Mouse (Mus musculus): ENCODE measurements at regions not wholly inside any gene's neighbourhood (a gene's known extent, or its start where the extent isn't known, plus 50 kb on each side); places are given as distances from the start of the nearest gene placed in this dataset.

- Histone ChIP-seq H3K9me3 (ENCODE audit: control insufficient read depth, low read length) (no peaks in the 10 kb centered on the region), H3K36me3 (ENCODE audit: control insufficient read depth, insufficient read depth, low read length) (no peaks in the 10 kb centered on the region), H3K4me3 (ENCODE audit: low read depth, low read length) (no peak overlapping the region), H3K9ac (ENCODE audit: low read depth, low read length) (no peak overlapping the region), H3K27ac (ENCODE audit: low read depth, low read length) (no peak overlapping the region), H3K4me1 (replicated peaks; ENCODE audit: control insufficient read depth, insufficient read depth, low read length) (no peaks in the 10 kb centered on the region), H3K27me3 (ENCODE audit: control insufficient read depth, insufficient read depth, low read length) (no peaks in the 10 kb centered on the region), H3K4me2 (replicated peaks; ENCODE audit: low read depth, low read length) (no peak overlapping the region)
- ATAC-seq (ENCODE audit: low FRiP score) (no peak), DNase-seq (ENCODE audit: low spot score) (no peak)
- WGBS = 76% methylated on average over 6 of the region's 6 CpGs
These were observed 119.9 kb downstream of the Gm11011 start for GRCm38 (mm10) chr2:169467621-169468020.

GRCm38 (mm10) chr2:169464106-169464505 is 123.4 kb downstream of the Gm11011 start:
- ATAC-seq (ENCODE audit: low FRiP score) = no peak
- no peaks in the 10 kb centered on the region for H3K9me3 ChIP-seq (ENCODE audit: control insufficient read depth, low read length)
- 88% methylated on average over 5 of the region's 5 CpGs for WGBS

GRCm38 (mm10) chr2:169461491-169462039 is 126.0 kb downstream of the Gm11011 start:
- Histone ChIP-seq H3K4me2 (replicated peaks; ENCODE audit: low read depth, low read length) (no peak overlapping the region), H3K4me3 (ENCODE audit: low read depth, low read length) (no peak overlapping the region), H3K9me3 (ENCODE audit: control insufficient read depth, low read length) (no peaks in the 10 kb centered on the region), H3K36me3 (ENCODE audit: control insufficient read depth, insufficient read depth, low read length) (no peaks in the 10 kb centered on the region), H3K27ac (ENCODE audit: low read depth, low read length) (no peak overlapping the region), H3K27me3 (ENCODE audit: control insufficient read depth, insufficient read depth, low read length) (no peaks in the 10 kb centered on the region), H3K9ac (ENCODE audit: low read depth, low read length) (no peak overlapping the region), H3K4me1 (replicated peaks; ENCODE audit: control insufficient read depth, insufficient read depth, low read length) (no peaks in the 10 kb centered on the region)
- no peak for ATAC-seq (ENCODE audit: low FRiP score)
- DNase-seq (ENCODE audit: low spot score) = no peak
- 73% methylated on average over 12 of the region's 12 CpGs for WGBS

More at GRCm38 (mm10) chr2:169464106-169464505, 123.4 kb downstream of the Gm11011 start:
- DNase-seq (ENCODE audit: low spot score) = no peak
- no peak overlapping the region for H3K4me3 ChIP-seq (ENCODE audit: low read depth, low read length)
- H3K4me1 ChIP-seq (replicated peaks; ENCODE audit: control insufficient read depth, insufficient read depth, low read length) = no peaks in the 10 kb centered on the region
- H3K4me2 ChIP-seq (replicated peaks; ENCODE audit: low read depth, low read length) = no peak overlapping the region
- H3K27me3 ChIP-seq (ENCODE audit: control insufficient read depth, insufficient read depth, low read length) = no peaks in the 10 kb centered on the region
- H3K27ac ChIP-seq (ENCODE audit: low read depth, low read length) = no peak overlapping the region
- H3K36me3 ChIP-seq (ENCODE audit: control insufficient read depth, insufficient read depth, low read length) = no peaks in the 10 kb centered on the region
- no peak overlapping the region for H3K9ac ChIP-seq (ENCODE audit: low read depth, low read length)

GRCm38 (mm10) chr2:169452956-169453355 is 134.6 kb downstream of the Gm11011 start:
- no peaks in the 10 kb centered on the region for H3K27me3 ChIP-seq (ENCODE audit: control insufficient read depth, insufficient read depth, low read length)
- no peak overlapping the region for H3K9ac ChIP-seq (ENCODE audit: low read depth, low read length)
- no peaks in the 10 kb centered on the region for H3K36me3 ChIP-seq (ENCODE audit: control insufficient read depth, insufficient read depth, low read length)
- no peak overlapping the region for H3K4me3 ChIP-seq (ENCODE audit: low read depth, low read length)
- H3K4me2 ChIP-seq (replicated peaks; ENCODE audit: low read depth, low read length) = no peak overlapping the region
- no peak for DNase-seq (ENCODE audit: low spot score)
- no peaks in the 10 kb centered on the region for H3K9me3 ChIP-seq (ENCODE audit: control insufficient read depth, low read length)
- ATAC-seq (ENCODE audit: low FRiP score) = no peak
- H3K27ac ChIP-seq (ENCODE audit: low read depth, low read length) = no peak overlapping the region
- H3K4me1 ChIP-seq (replicated peaks; ENCODE audit: control insufficient read depth, insufficient read depth, low read length) = no peaks in the 10 kb centered on the region
- 92% methylated on average over 8 of the region's 8 CpGs for WGBS

- Histone ChIP-seq H3K4me1 (replicated peaks; ENCODE audit: control insufficient read depth, insufficient read depth, low read length) (no peaks in the 10 kb centered on the region), H3K27ac (ENCODE audit: low read depth, low read length) (no peak overlapping the region), H3K36me3 (ENCODE audit: control insufficient read depth, insufficient read depth, low read length) (no peaks in the 10 kb centered on the region), H3K9me3 (ENCODE audit: control insufficient read depth, low read length) (no peaks in the 10 kb centered on the region), H3K4me2 (replicated peaks; ENCODE audit: low read depth, low read length) (no peak overlapping the region), H3K9ac (ENCODE audit: low read depth, low read length) (no peak overlapping the region), H3K4me3 (ENCODE audit: low read depth, low read length) (no peak overlapping the region), H3K27me3 (ENCODE audit: control insufficient read depth, insufficient read depth, low read length) (no peaks in the 10 kb centered on the region)
- 89% methylated on average over 6 of the region's 6 CpGs for WGBS
- ATAC-seq (ENCODE audit: low FRiP score) = no peak
- DNase-seq (ENCODE audit: low spot score) = no peak
These were observed 136.7 kb downstream of the Gm11011 start for GRCm38 (mm10) chr2:169450801-169451200.

- Histone ChIP-seq H3K27ac (ENCODE audit: low read depth, low read length) (no peak overlapping the region), H3K36me3 (ENCODE audit: control insufficient read depth, insufficient read depth, low read length) (no peaks in the 10 kb centered on the region), H3K4me2 (replicated peaks; ENCODE audit: low read depth, low read length) (no peak overlapping the region), H3K4me3 (ENCODE audit: low read depth, low read length) (no peak overlapping the region), H3K9me3 (ENCODE audit: control insufficient read depth, low read length) (no peaks in the 10 kb centered on the region), H3K4me1 (replicated peaks; ENCODE audit: control insufficient read depth, insufficient read depth, low read length) (no peaks in the 10 kb centered on the region), H3K9ac (ENCODE audit: low read depth, low read length) (no peak overlapping the region), H3K27me3 (ENCODE audit: control insufficient read depth, insufficient read depth, low read length) (no peaks in the 10 kb centered on the region)
- no peak for DNase-seq (ENCODE audit: low spot score)
- WGBS = 79% methylated on average over 6 of the region's 6 CpGs
- no peak for ATAC-seq (ENCODE audit: low FRiP score)
These were observed 139.9 kb downstream of the Gm11011 start for GRCm38 (mm10) chr2:169447495-169448280.

GRCm38 (mm10) chr2:169445877-169446276 is 141.7 kb downstream of the Gm11011 start:
- no peak overlapping the region for H3K27ac ChIP-seq (ENCODE audit: low read depth, low read length)
- H3K9me3 ChIP-seq (ENCODE audit: control insufficient read depth, low read length) = no peaks in the 10 kb centered on the region
- no peaks in the 10 kb centered on the region for H3K27me3 ChIP-seq (ENCODE audit: control insufficient read depth, insufficient read depth, low read length)
- DNase-seq (ENCODE audit: low spot score) (no peak), ATAC-seq (ENCODE audit: low FRiP score) (no peak)
- 81% methylated on average over 5 of the region's 5 CpGs for WGBS
- H3K36me3 ChIP-seq (ENCODE audit: control insufficient read depth, insufficient read depth, low read length) = no peaks in the 10 kb centered on the region
- H3K4me1 ChIP-seq (replicated peaks; ENCODE audit: control insufficient read depth, insufficient read depth, low read length) = no peaks in the 10 kb centered on the region
- no peak overlapping the region for H3K4me2 ChIP-seq (replicated peaks; ENCODE audit: low read depth, low read length)
- H3K9ac ChIP-seq (ENCODE audit: low read depth, low read length) = no peak overlapping the region
- no peak overlapping the region for H3K4me3 ChIP-seq (ENCODE audit: low read depth, low read length)

GRCm38 (mm10) chr2:169445371-169445770 is 142.2 kb downstream of the Gm11011 start:
- Histone ChIP-seq H3K27ac (ENCODE audit: low read depth, low read length) (no peak overlapping the region), H3K4me1 (replicated peaks; ENCODE audit: control insufficient read depth, insufficient read depth, low read length) (no peaks in the 10 kb centered on the region), H3K4me3 (ENCODE audit: low read depth, low read length) (no peak overlapping the region), H3K27me3 (ENCODE audit: control insufficient read depth, insufficient read depth, low read length) (no peaks in the 10 kb centered on the region), H3K9ac (ENCODE audit: low read depth, low read length) (no peak overlapping the region), H3K9me3 (ENCODE audit: control insufficient read depth, low read length) (no peaks in the 10 kb centered on the region), H3K4me2 (replicated peaks; ENCODE audit: low read depth, low read length) (no peak overlapping the region), H3K36me3 (ENCODE audit: control insufficient read depth, insufficient read depth, low read length) (no peaks in the 10 kb centered on the region)
- 84% methylated on average over 12 of the region's 12 CpGs for WGBS
- ATAC-seq (ENCODE audit: low FRiP score) (no peak), DNase-seq (ENCODE audit: low spot score) (no peak)

GRCm38 (mm10) chr2:169443271-169443670 is 144.3 kb downstream of the Gm11011 start:
- no peak overlapping the region for H3K4me2 ChIP-seq (replicated peaks; ENCODE audit: low read depth, low read length)
- H3K4me3 ChIP-seq (ENCODE audit: low read depth, low read length) = no peak overlapping the region
- no peak overlapping the region for H3K9ac ChIP-seq (ENCODE audit: low read depth, low read length)
- H3K4me1 ChIP-seq (replicated peaks; ENCODE audit: control insufficient read depth, insufficient read depth, low read length) = no peaks in the 10 kb centered on the region
- DNase-seq (ENCODE audit: low spot score) (no peak), ATAC-seq (ENCODE audit: low FRiP score) (no peak)
- no peak overlapping the region for H3K27ac ChIP-seq (ENCODE audit: low read depth, low read length)
- no peaks in the 10 kb centered on the region for H3K36me3 ChIP-seq (ENCODE audit: control insufficient read depth, insufficient read depth, low read length)
- H3K9me3 ChIP-seq (ENCODE audit: control insufficient read depth, low read length) = no peaks in the 10 kb centered on the region
- 75% methylated on average over 8 of the region's 8 CpGs for WGBS
- H3K27me3 ChIP-seq (ENCODE audit: control insufficient read depth, insufficient read depth, low read length) = no peaks in the 10 kb centered on the region
